Mouse (Mus musculus) left cerebral cortex, postnatal 25 days (tissue): ENCODE results near the gene Chrm3. TPM values are rescaled to one million over a fixed set of nuclear protein-coding genes. Genes with fewer than 3 reads are reported as not detected.

Experiments used
- DNase-seq, 2 experiments: peaks; one replicate each; pipeline ENCODE4 v3.0.0; 2022; ENCODE audit warnings: low spot score in 2 of 2, mixed read lengths in 1 of 2
- intact Hi-C: fragments of 180-260 bp; cut with DNase I; formaldehyde crosslinking; loops from one replicate; pipeline ENCODE4 v1.15.1; 2025
- total RNA-seq, 2 experiments: library from RNA; stranded (reverse); gene quantifications; 2 replicates each; pipeline ENCODE4 v1.2.3; 2021

Chrm3 gene
- total RNA-seq, 2 experiments from 2014 or later, result 50.7 to 57.5 TPM

- DNase-seq, result no peak
- intact Hi-C loops, result no loop called here
Observed at GRCm38 (mm10) chr13:10025134-10025533, 335.5 kb downstream of the Chrm3 start.

DNA sequence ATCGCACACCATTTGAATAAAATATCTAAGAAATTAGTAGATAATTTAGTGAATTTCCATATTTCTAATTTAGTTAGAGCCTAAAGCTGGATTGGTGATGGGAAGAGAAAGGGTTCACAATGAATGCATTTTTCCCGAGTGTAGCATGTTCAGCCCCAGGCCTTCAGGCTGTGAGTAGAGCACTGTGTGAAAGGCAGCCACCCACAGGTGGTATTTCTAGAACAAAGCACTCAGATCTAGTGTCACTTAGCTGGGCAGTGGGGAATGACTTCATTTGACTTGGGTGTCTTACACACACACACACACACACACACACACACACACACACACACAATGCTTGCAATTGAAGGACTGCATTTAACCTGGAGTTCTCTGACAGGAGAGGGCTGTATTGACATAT lies 337.5 kb downstream of the Chrm3 start:
- DNase-seq, result peak in 1 of 2 experiments; percentile 36
- intact Hi-C loops, result no loop called here

GRCm38 (mm10) chr13:10019252-10019651 lies 341.4 kb downstream of the Chrm3 start:
- intact Hi-C loops, result no loop called here
- DNase-seq, result no peak

- DNase-seq, result no peak
- intact Hi-C loops, result no loop called here
Observed at GRCm38 (mm10) chr13:10002916-10003315, 357.7 kb downstream of the Chrm3 start.

DNA sequence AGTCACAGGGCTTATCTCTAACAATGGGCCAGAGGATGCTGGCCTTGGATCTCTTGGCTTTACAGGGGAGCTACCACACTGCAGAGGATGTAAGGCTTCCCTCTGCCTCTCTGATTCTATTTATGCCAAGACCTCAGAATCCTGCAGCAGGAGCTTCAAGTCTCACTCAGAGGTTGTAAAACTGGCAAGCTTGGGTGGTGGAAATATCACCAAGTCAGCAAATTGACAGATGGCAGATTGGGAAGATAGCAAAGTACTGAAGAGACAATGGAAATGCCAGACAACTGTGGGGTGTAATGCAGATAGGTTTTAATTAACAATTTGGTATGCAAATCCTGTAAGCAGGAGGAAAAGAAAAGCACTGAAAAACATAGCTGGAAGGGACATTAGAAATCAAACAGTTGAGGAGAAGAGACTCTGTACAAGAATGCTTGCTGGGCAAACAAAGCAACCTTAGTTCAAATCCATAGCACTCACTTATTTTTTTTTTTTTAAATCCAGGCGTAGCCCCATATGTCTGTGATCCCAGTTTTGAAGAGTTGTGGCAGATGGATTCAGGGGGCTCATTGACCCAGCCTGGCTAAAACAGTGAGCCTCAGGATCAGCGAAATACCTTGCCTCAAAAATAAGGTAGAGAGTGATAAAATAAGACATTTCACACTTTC lies 362.9 kb downstream of the Chrm3 start:
- intact Hi-C loops, result no loop called here
- DNase-seq, result peak in 1 of 2 experiments; percentile 47

GRCm38 (mm10) chr13:9995852-9996251 lies 364.8 kb downstream of the Chrm3 start:
- intact Hi-C loops, result no loop called here

DNA sequence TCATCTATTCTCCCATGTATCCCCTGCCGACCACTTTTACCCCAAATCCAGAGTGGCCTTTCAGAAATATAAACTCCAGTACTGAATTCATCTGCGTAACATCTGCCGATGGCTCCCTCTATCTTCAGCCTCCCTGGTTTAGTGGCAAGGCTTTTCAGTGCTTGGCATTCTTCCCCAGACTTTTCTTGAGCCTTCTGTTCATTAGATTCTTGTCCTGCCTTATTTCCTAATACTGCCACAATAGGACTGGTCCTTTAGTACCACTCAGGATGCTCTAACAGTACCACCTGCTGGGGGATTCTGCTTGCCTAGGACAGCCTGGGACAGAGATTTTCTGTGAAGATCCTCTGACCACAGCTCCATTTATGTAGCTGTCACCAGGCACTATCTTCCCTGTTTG lies 367.1 kb downstream of the Chrm3 start:
- intact Hi-C loops, result no loop called here

More at GRCm38 (mm10) chr13:9995852-9996251, 364.8 kb downstream of the Chrm3 start:
- DNase-seq, result no peak

GRCm38 (mm10) chr13:9992640-9993039 lies 368.0 kb downstream of the Chrm3 start:
- no peak for DNase-seq
- intact Hi-C loops, result no loop called here

More for the DNA sequence above, 367.1 kb downstream of the Chrm3 start:
- DNase-seq, result no peak

GRCm38 (mm10) chr13:9985648-9986047 lies 375.0 kb downstream of the Chrm3 start:
- intact Hi-C loops, result no loop called here
- no peak for DNase-seq

DNA sequence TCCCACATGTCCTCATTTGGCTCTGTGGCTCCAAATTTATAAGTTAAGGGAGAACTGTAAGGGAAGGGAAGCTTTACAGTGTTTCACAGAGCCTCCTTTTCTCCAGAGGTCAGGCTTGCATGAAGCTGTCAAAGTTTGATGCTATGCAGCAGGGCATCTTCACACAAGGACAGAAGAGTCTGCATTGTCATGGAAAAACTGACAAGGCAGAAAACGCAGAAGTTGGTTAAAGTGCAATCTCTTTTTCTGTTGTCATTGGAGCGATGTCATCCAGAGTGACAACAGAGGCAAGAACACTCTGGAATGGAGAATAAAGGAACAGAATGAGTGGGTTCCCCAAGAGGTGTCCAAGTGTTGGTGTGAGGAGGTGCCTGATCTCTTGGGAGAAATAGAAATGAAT lies 377.4 kb downstream of the Chrm3 start:
- DNase-seq, result no peak
- intact Hi-C loops, result no loop called here

DNA sequence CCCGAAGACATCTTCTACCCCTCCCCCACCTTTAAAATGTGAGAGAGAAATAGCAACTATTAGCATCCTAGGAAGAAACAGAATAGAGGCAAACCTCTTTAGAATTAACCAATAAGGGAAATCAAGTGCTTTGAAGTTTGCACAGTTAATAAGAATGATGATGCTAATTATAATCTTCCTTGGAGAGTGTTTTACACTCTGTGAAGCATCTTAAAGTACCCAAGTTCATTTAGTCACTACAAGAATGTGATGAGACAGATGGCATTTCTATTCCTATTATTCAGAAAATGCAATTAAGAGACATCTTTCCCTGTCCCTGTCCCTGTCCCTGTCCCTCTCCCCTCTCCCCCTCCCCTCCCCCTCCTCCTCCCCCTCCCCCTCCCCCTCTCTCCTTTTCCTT lies 382.9 kb downstream of the Chrm3 start:
- DNase-seq, result no peak
- intact Hi-C loops, result no loop called here

- DNase-seq, result no peak
- intact Hi-C loops, result no loop called here
Observed at GRCm38 (mm10) chr13:9973742-9974321, 386.8 kb downstream of the Chrm3 start.

- peak in 1 of 2 experiments; percentile 44 for DNase-seq
- intact Hi-C loops, result no loop called here
Observed at GRCm38 (mm10) chr13:9971845-9972244, 388.8 kb downstream of the Chrm3 start.

DNA sequence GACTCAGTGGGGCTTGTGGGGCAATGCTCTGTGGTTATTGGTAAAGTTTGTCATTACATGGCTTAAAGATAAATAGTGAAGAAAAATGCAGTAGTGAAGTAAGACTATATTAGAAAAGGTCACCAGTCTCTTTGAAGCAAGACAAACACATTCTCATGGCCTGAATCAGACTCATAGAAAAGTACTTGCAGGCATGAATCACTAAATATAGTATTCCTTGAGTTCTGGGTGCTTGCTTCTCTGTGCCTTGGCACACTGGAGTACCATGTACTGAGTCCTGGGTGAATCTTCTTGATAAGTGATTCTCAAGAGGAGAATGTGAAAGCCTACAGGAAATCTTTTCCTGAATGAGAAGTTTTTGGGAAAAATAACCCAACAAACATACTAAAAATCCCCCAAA lies 408.0 kb downstream of the Chrm3 start:
- DNase-seq, result no peak
- intact Hi-C loops, result no loop called here

DNA sequence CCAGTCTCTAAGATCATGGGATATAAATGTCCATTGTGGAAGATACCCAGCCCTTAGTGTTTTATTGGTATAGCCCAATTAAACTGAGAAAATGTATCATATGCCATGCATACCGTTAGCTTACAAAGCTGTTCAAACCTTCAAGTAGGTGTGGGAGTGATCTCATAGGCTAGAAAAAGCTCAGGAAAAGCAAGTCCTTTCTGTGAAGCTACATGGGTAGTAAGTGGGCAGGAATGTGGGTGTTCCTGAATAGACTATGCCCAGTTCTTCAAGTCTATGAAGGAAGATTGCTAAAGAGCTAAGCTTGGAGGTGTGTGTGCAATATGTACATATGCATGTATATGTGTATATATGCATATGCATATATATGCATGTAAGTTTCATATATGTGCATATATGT lies 409.3 kb downstream of the Chrm3 start:
- peak in 1 of 2 experiments; percentile 80 for DNase-seq
- intact Hi-C loops, result no loop called here

- DNase-seq, result peak in 1 of 2 experiments; percentile 69
- intact Hi-C loops, result no loop called here
Observed at GRCm38 (mm10) chr13:9949091-9949490, 411.6 kb downstream of the Chrm3 start.

GRCm38 (mm10) chr13:9940186-9940585 lies 420.5 kb downstream of the Chrm3 start:
- DNase-seq, result no peak

GRCm38 (mm10) chr13:9938798-9939485 lies 421.7 kb downstream of the Chrm3 start:
- intact Hi-C loops, result no loop called here
- no peak for DNase-seq

More at GRCm38 (mm10) chr13:9940186-9940585, 420.5 kb downstream of the Chrm3 start:
- intact Hi-C loops, result no loop called here

DNA sequence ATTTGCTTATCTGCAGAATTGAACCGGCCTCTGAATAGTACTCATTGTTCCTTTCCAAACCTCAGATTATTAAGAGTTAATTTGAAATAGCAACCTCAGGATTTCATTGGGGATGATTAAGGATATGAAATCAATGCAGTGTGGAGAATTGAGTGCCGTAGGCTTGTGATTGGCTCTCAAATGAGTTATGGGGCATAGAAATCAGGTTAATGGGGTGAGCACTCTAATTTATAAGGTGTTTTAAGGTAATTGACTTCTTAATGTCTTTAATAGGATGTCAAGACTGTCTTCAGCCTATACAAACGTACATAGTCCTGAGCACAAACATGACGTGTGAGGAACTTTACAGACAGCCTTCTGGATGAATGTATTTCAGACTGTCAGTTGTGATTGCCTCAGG lies 427.9 kb downstream of the Chrm3 start:
- intact Hi-C loops, result no loop called here
- DNase-seq, result no peak

DNA sequence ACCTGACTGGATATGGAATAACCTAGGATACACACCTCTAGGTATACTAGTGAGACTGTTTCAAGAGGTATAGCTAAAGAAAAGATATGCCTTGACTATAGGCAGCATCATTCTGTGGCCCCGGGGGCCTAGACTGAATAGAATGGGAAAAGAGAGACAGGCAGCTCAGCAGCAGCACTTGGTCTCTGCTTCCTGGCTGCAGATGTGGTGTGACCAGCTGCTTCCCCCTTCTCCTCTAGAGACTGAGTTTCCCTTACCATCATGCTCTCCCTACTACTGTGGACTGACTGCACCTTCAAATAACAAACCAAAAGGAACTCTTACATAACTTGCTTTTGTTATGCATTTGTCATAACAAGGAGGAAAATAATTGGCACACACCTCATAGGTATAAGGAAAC lies 430.0 kb downstream of the Chrm3 start:
- DNase-seq, result no peak
- intact Hi-C loops, result no loop called here

GRCm38 (mm10) chr13:9929978-9930377 lies 430.7 kb downstream of the Chrm3 start:
- intact Hi-C loops, result no loop called here
- DNase-seq, result peak; percentile 30 to 62
